Mouse (Mus musculus) liver, embryonic 16.5 days (tissue): ENCODE results near the gene Ube2v1. TPM values are rescaled to one million over a fixed set of nuclear protein-coding genes. Genes with fewer than 3 reads are reported as not detected.

Experiments
- ATAC-seq: fragments of 200-750 bp; cut with Nextera tagmentation; 2 replicates; pipeline ENCODE4 v1.8.0; 2017; ENCODE audit warnings: low read depth, mild to moderate bottlenecking, moderate number of reproducible peaks, moderate library complexity
- H3K27ac ChIP-seq: fragments of 300-500 bp; sonication (generic); 2 replicates; pipeline ENCODE4 v1.5.1; 2014; ENCODE audit warnings: mild to moderate bottlenecking, low read length
- H3K27me3 ChIP-seq: fragments of 300-500 bp; sonication (generic); 2 replicates; pipeline ENCODE4 v1.6.1; 2014; ENCODE audit warnings: low read depth, low read length, mixed read lengths; ENCODE audit not compliant: control insufficient read depth, insufficient read depth
- H3K36me3 ChIP-seq: fragments of 300-500 bp; sonication (generic); 2 replicates; pipeline ENCODE4 v1.6.1; 2014; ENCODE audit warnings: mild to moderate bottlenecking; ENCODE audit not compliant: control insufficient read depth, insufficient read depth
- H3K4me1 ChIP-seq: fragments of 300-500 bp; sonication (generic); 2 replicates; pipeline ENCODE4 v1.6.1; 2014; ENCODE audit warnings: low read depth, low read length, mixed read lengths; ENCODE audit not compliant: control insufficient read depth
- H3K4me2 ChIP-seq: fragments of 300-500 bp; sonication (generic); 2 replicates; pipeline ENCODE4 v1.6.1; 2014; ENCODE audit warnings: low read depth, low read length, mixed read lengths
- H3K4me3 ChIP-seq: fragments of 300-500 bp; sonication (generic); 2 replicates; pipeline ENCODE4 v1.5.1; 2014; ENCODE audit warnings: low read depth, mild to moderate bottlenecking, low read length
- H3K9ac ChIP-seq: fragments of 300-500 bp; sonication (generic); 2 replicates; pipeline ENCODE4 v1.6.1; 2014; ENCODE audit warnings: low read depth, low read length
- H3K9me3 ChIP-seq: fragments of 300-500 bp; sonication (generic); replicated peaks from 2 replicates; pipeline ENCODE4 v1.6.1; 2016; ENCODE audit warnings: low read length; ENCODE audit not compliant: control insufficient read depth
- WGBS: fragments of 180-500 bp; shearing (Covaris S2); extraction: QIAGEN DNeasy Blood & Tissue Kit; methylation state at CpG from one replicate; pipeline ENCODE4 v1.1.7; 2014; ENCODE audit not compliant: insufficient replicate concordance; 5-methylcytosine and 5-hydroxymethylcytosine counted together
- polyA plus RNA-seq: library from polyadenylated mRNA; unstranded; fragments of >200 nt; fragmentation: Nextera tagmentation; extraction: Ambion mirVana; gene quantifications from 2 replicates; pipeline ENCODE4 v1.2.1, GENCODE M21; 2015

Gene Ube2v1
- polyA plus RNA-seq, 1 experiment from 2014 or later, result 175 TPM

DNA sequence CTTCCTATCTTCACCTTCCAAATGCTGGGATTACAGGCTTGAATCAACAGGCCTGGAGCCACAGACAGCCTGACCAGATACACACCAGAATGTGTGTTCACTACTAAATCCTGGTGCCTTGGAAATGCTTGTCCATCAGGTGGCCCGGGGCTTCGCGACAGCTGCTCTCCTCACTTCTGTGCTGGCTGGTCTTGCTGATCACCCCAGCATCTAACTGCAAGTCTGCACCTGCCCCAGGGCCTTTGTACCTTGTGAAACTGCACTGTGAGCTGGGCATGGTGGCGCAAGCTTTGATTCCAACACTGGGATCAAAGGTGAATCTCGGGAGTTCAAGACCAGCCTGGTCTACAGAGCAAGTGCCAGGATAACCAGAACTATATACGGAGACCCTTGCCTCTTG, 10.3 kb upstream of the Ube2v1 start:
- Histone ChIP-seq H3K27ac (no peak overlapping the region), H3K9me3 (no peaks in the 10 kb centered on the region), H3K9ac (no peak overlapping the region), H3K27me3 (no peaks in the 10 kb centered on the region), H3K4me2 (no peak overlapping the region), H3K36me3 (no peaks in the 10 kb centered on the region), H3K4me3 (no peak overlapping the region), H3K4me1 (peaks cover 3% of the 10 kb centered on the region; the same call in 1 of the 2 replicates)
- no peak for ATAC-seq
- 84% methylated on average over 6 of the region's 6 CpGs for WGBS

DNA sequence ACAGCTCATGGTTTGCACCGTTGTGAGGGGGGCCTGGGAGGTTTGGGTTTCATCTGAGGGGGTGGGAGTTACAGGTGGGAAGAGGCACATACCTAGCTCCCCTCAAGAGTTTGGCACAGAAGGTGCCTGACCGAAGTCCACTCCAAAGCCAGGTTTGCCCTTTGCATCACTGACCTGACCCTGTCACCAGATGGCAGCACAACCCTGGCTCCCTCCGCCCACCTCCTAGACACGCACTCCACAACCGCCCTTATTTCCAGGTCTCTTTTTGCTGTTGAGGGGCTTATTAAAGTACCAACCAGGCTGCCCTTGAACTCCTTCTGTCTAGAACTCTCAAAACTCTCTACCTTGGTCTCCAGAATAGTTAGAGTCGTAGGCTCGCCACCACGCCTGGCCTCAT, 9.4 kb upstream of the Ube2v1 start:
- Histone ChIP-seq H3K27me3 (no peaks in the 10 kb centered on the region), H3K9ac (no peak overlapping the region), H3K9me3 (no peaks in the 10 kb centered on the region), H3K36me3 (no peaks in the 10 kb centered on the region), H3K4me3 (no peak overlapping the region), H3K27ac (no peak overlapping the region), H3K4me2 (no peak overlapping the region), H3K4me1 (peaks cover 3% of the 10 kb centered on the region; the same call in 1 of the 2 replicates)
- WGBS, result 35% methylated on average over 8 of the region's 8 CpGs
- ATAC-seq, result peak; percentile 52

DNA sequence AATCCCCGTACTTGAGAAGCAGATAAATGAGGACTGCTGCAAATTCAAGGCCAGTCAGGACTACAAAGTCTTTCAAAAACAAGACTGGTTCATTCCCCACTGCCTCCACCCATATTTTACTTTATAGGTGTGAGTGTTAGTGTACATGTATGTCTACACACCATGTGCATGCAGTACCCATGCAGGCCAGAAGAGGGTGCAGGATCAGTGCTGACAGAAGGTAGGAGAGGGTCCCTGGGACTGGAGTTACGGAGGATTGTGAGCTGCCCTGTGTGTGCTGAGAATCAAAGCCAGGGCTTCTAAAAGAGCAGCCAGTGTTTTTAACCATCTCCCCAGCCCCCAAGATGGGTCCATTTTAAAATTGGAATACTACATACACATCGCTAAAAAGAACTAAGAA, 8.4 kb upstream of the Ube2v1 start:
- Histone ChIP-seq H3K27ac (no peak overlapping the region), H3K36me3 (no peaks in the 10 kb centered on the region), H3K9me3 (no peaks in the 10 kb centered on the region), H3K4me1 (peaks cover 12% of the 10 kb centered on the region), H3K9ac (no peak overlapping the region; the same call in 1 of the 2 replicates), H3K27me3 (no peaks in the 10 kb centered on the region), H3K4me3 (no peak overlapping the region), H3K4me2 (no peak overlapping the region)
- 73% methylated on average over 3 of the region's 3 CpGs for WGBS
- ATAC-seq, result no peak

DNA sequence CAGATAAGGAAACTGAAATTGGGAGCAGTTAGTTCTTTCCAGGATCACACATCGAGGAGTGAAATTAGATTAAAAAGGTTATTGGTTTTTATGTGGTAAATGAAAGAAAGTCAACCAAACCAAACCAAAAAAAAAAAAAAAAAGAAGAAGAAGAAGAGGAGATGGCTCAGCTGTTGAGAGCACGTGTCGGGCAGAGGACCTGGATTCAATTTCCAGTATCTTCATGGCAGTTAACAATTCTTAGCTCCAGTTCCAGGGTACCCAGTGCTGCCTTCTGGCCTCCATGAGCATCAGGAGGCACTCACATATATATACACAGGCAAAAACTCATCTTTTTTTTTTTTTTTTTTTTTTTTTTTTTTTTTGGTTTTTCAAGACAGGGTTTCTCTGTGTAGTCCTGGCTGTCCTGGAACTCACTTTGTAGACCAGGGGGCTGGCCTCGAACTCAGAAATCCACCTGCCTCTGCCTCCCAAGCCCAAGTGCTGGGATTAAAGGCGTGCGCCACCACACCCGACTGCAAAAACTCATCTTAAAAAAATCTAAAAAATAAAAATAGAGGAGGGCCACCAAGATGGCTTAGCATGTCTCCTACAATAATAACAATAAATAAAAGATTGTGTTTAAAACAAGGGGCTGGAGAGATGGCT, 3.1 kb upstream of the Ube2v1 start:
- no peaks in the 10 kb centered on the region for H3K27me3 ChIP-seq
- H3K4me1 ChIP-seq, result peaks cover 44% of the 10 kb centered on the region
- no peaks in the 10 kb centered on the region for H3K36me3 ChIP-seq
- H3K4me3 ChIP-seq, result peak overlapping the region; percentile 55
- peak overlapping the region; percentile 84 for H3K4me2 ChIP-seq
- H3K27ac ChIP-seq, result peak overlapping the region; percentile 69
- H3K9ac ChIP-seq, result peak overlapping the region; percentile 44
- WGBS, result 59% methylated on average over 7 of the region's 7 CpGs
- no peak for ATAC-seq
- no peaks in the 10 kb centered on the region for H3K9me3 ChIP-seq

DNA sequence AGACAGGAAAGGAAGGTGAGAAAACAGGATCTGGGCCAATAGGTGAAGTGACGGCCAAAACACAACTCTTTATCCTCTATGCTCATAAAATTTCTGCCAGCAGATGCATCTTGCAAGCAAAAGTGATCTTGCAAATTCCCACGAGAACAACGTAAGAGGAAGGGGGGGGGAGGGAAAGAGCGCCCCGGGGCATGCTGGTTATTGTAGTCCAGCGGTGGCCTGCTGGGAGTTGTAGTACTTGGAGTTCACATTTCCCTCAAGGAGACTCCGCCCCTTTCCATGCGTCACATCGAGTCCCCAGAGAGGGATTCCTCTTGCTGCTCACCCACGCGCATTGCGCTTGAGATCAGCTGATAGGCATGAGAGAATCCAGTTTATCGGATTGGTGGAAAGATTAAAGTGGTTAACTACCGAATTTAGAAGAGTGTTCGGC, 2.5 kb upstream of the Ube2v1 start:
- Histone ChIP-seq H3K36me3 (no peaks in the 10 kb centered on the region), H3K4me2 (peak overlapping the region; percentile 84), H3K4me1 (peaks cover 50% of the 10 kb centered on the region), H3K9me3 (no peaks in the 10 kb centered on the region), H3K27me3 (no peaks in the 10 kb centered on the region), H3K9ac (peak overlapping the region; percentile 44), H3K4me3 (peak overlapping the region; percentile 55), H3K27ac (peak overlapping the region; percentile 99)
- peak; percentile 71 for ATAC-seq
- under 1% methylated on average over 15 of the region's 15 CpGs for WGBS

DNA sequence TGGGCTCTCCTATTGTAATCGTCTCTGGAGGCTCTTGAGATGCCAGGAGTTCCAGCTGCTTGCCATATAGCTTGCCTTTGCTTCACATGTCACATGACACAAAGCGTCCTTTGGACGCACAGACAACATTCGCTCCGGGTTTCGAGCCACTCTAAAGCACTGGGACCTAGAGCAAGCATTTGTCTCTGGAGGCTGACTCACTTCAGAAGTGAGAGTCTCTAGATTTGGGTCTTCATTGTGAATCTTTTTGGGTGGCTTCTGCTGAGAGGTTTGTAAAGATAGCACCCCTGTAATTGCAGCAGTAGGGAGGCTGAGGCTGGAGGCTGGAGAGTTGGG, 1.6 kb upstream of the Ube2v1 start:
- Histone ChIP-seq H3K9me3 (no peaks in the 10 kb centered on the region), H3K36me3 (no peaks in the 10 kb centered on the region), H3K27me3 (no peaks in the 10 kb centered on the region), H3K27ac (peak overlapping the region; percentile 99), H3K4me3 (no peak overlapping the region), H3K4me1 (peaks cover 58% of the 10 kb centered on the region), H3K9ac (peak overlapping the region; percentile 33; the same call in 1 of the 2 replicates), H3K4me2 (peak overlapping the region; percentile 84; the same call in 1 of the 2 replicates)
- WGBS, result 87% methylated on average over 6 of the region's 6 CpGs
- no peak for ATAC-seq

GRCm38 (mm10) chr2:167632731-167633536, 1.0 kb upstream of the Ube2v1 start:
- Histone ChIP-seq H3K4me3 (peak overlapping the region; percentile 83), H3K4me2 (peak overlapping the region; percentile 71), H3K27ac (peak overlapping the region; percentile 99), H3K4me1 (peaks cover 64% of the 10 kb centered on the region), H3K27me3 (no peaks in the 10 kb centered on the region), H3K9me3 (no peaks in the 10 kb centered on the region), H3K36me3 (no peaks in the 10 kb centered on the region), H3K9ac (peak overlapping the region; percentile 96)
- WGBS, result 59% methylated on average over 12 of the region's 12 CpGs
- ATAC-seq, result no peak

DNA sequence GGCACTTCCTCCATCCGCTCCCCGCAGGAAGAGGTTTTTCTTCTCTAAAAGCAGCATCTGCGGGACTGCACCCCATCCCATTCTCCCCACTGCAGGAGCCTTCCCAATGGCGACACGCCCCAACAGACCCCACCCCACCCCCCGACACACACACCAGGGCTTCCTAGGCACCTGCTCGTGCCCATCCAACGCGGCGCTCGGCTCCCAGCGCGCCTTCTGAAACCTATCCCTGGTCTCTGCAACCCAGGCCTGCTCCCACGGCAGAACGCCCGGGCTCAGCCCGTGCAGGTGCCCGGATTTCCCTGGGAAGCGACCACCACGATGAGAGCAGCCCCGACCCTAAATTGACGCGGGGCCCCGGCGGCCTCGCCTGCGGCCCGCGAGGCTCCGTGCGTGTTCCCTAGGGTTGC, 709 bp downstream of the Ube2v1 start:
- H3K27me3 ChIP-seq, result no peaks in the 10 kb centered on the region
- H3K36me3 ChIP-seq, result peaks cover 3% of the 10 kb centered on the region; the same call in 1 of the 2 replicates
- ATAC-seq, result no peak
- H3K4me1 ChIP-seq, result peaks cover 80% of the 10 kb centered on the region
- WGBS, result 0% methylated on average over 31 of the region's 31 CpGs
- H3K9ac ChIP-seq, result peak overlapping the region; percentile 96
- H3K27ac ChIP-seq, result peak overlapping the region; percentile 99
- H3K4me3 ChIP-seq, result peak overlapping the region; percentile 83
- H3K9me3 ChIP-seq, result no peaks in the 10 kb centered on the region
- peak overlapping the region; percentile 71 for H3K4me2 ChIP-seq

DNA sequence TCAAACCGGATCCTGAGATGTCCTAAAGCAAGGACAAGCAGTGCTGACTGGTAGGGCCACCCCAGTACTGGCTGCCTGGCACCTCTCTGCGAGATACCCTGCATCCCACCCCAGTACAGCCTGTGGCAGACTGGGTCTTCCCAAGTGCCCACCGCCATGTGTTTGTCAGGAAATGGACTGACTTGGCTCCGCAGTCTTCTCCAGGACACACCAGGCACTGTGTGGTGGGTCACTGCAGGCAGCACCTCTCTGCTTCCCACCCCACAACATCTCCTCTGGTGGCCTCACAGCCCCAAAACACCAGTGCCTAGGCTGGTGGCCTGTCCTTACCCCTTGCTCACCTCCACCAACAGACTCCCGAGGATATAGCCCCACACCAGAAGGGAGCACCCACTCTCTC, 1.5 kb downstream of the Ube2v1 start:
- Histone ChIP-seq H3K4me3 (peak overlapping the region; percentile 83), H3K9ac (peak overlapping the region; percentile 96), H3K27me3 (no peaks in the 10 kb centered on the region), H3K9me3 (no peaks in the 10 kb centered on the region), H3K36me3 (peaks cover 5% of the 10 kb centered on the region; the same call in 1 of the 2 replicates), H3K27ac (peak overlapping the region; percentile 99), H3K4me2 (peak overlapping the region; percentile 71), H3K4me1 (peaks cover 80% of the 10 kb centered on the region)
- 38% methylated on average over 5 of the region's 5 CpGs for WGBS
- ATAC-seq, result no peak
